In the genomic region with DNA sequence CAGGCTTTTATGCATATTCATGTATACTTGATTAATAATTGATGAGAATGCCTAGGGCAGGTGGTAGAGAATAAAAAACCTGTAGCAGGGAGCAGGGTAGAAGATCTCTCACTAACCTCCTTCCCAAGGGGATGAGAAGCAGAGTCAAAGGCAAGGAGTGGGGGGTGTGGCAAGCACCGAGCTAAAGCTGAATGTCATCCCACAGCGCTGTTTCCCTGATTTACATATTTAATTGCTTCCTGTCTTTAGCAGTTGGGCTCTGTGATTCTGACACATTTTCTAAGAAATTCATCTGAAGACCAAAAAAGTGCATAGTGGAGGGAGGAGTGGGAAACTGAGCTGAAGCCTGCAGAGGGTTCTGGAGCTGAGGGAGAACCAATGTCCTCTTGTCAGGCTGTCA, we compare ENCODE assay signal across 15 mouse cellular contexts.
DNase-seq lines count a peak whose midpoint lies in the region; ATAC-seq lines count a peak whose summit lies in the region.
"Had no signal": no experiment of that assay in that cellular context is flagged by ENCODE, and none has a peak within 500 bp of the region (broad histone marks: within the 10 kb centered on the region; RNA-seq: fewer than 3 reads in every experiment).

No protein-coding gene starts in this region.

- ATAC-seq in frontal cortex, adult (ENCODE audit: low TSS enrichment), result peak; percentile 77
- no peak for ATAC-seq in inflammation-experienced regulatory T-cells, adult 6 months
- ATAC-seq: intestine, embryonic 16.5 days had no signal

- no peak for DNase-seq in frontal cortex, postnatal 14 days (ENCODE audit: low spot score in 2 of 2)
- DNase-seq in layer of hippocampus, postnatal 36 days, result peak; percentile 8 to 21
- DNase-seq in layer of hippocampus, adult 11-12 months (ENCODE audit: low spot score), result no peak
- peak; percentile 64 for DNase-seq in brain, adult 2 months (ENCODE audit: low read depth, low spot score)
- DNase-seq in frontal cortex, postnatal 36 days (ENCODE audit: low spot score in 2 of 2), result peak; percentile 10 to 22
- no peak for DNase-seq in ovary, postnatal 10 days (ENCODE audit: low spot score)
- DNase-seq: adrenal gland, adult 2 months; cerebellum, adult 11-12 months; heart, postnatal 36 days; left cerebral cortex, postnatal 4 days; lung, adult 18-20 months; lung, postnatal 4 days had no signal

Comparison
In these comparisons a context has a peak if more than half of its experiments do, and no peak if none do; other contexts are left out.
1. DNase-seq: peak in layer of hippocampus, postnatal 36 days (2 of 2), brain, adult 2 months (single experiment) and frontal cortex, postnatal 36 days (2 of 2); none in frontal cortex, postnatal 14 days (0 of 2), layer of hippocampus, adult 11-12 months (single experiment) and ovary, postnatal 10 days (single experiment).